Mouse (Mus musculus) thymus, adult 2 months (tissue): Measurements from ENCODE around the gene Mfn2. TPM values are rescaled to one million over a fixed set of nuclear protein-coding genes. Genes with fewer than 3 reads are reported as not detected.
"Not testable (repeated sequence)": the region's sequence is repeated elsewhere in the genome, so short reads cannot be mapped to it uniquely, and the experiment has no call there.

ENCODE experiments used
- DNase-seq: peaks from one replicate; pipeline ENCODE4 v3.0.0; 2021
- H3K27ac ChIP-seq: fragments of 200-500 bp; 2 replicates; pipeline ENCODE4 v1.5.1; 2012; ENCODE audit warnings: low read length, control low read depth; ENCODE audit not compliant: control insufficient read depth, insufficient read depth
- H3K27me3 ChIP-seq: fragments of 200-500 bp; 2 replicates; pipeline ENCODE4 v1.6.1; 2012; ENCODE audit warnings: mild to moderate bottlenecking, low read length, moderate library complexity, mixed read lengths; ENCODE audit not compliant: control insufficient read depth, insufficient read depth
- H3K36me3 ChIP-seq: fragments of 200-500 bp; 2 replicates; pipeline ENCODE4 v1.6.1; 2012; ENCODE audit warnings: mild to moderate bottlenecking, low read length, moderate library complexity; ENCODE audit not compliant: control insufficient read depth, insufficient read depth
- H3K4me1 ChIP-seq: fragments of 200-500 bp; replicated peaks from 2 replicates; pipeline ENCODE4 v1.6.1; 2012; ENCODE audit warnings: low read length; ENCODE audit not compliant: control insufficient read depth, insufficient read depth
- H3K4me3 ChIP-seq: fragments of 200-500 bp; 2 replicates; pipeline ENCODE4 v1.5.1; 2012; ENCODE audit warnings: mild to moderate bottlenecking, low read length, control low read depth, moderate library complexity; ENCODE audit not compliant: control insufficient read depth, insufficient read depth
- CTCF ChIP-seq: fragments of 200-500 bp; IDR thresholded peaks from 2 replicates; pipeline ENCODE4 v1.5.1; 2012; ENCODE audit warnings: mild to moderate bottlenecking, control low read depth, low read length, moderate library complexity, borderline replicate concordance; ENCODE audit not compliant: control insufficient read depth, poor library complexity, insufficient read depth; ENCODE audit errors: extremely low read depth
- POLR2A ChIP-seq: fragments of 200-500 bp; IDR thresholded peaks from 2 replicates; pipeline ENCODE4 v1.6.1; 2012; ENCODE audit warnings: mild to moderate bottlenecking, low read length, control low read depth, moderate library complexity; ENCODE audit not compliant: control insufficient read depth, poor library complexity, insufficient read depth; ENCODE audit errors: extremely low read depth
- WGBS: fragments of 180-500 bp; shearing (Covaris S2); methylation state at CpG from one replicate; pipeline ENCODE4 v1.1.7; 2018; 5-methylcytosine and 5-hydroxymethylcytosine counted together
- polyA plus RNA-seq: library from polyadenylated mRNA; depleted of rRNA; stranded (reverse); fragments of >200 nt; gene quantifications from 2 replicates; pipeline ENCODE4 v1.2.3, GENCODE M21; 2012

Gene Mfn2
- polyA plus RNA-seq, 1 experiment: 50.2 TPM

DNA sequence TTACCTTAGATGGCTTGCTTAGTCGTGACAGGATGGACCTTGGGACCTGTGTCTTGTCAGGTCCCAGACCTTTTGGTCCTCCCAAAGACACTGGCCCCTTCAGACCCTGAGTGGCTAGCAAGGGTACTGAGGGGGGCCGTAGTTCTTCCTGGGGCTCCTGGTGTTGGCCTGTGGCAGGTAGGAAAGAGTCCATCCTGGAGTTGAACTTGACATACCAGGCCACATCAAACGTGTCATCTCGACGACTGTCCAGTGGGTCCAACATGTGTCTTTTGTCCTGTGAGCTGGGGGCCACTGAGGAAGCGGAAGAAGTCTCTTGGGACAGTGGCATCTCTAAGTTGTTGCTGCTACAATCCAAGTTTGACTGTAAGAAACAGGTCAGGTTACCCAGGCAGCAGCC is 38.9 kb downstream of the Mfn2 start:
- Histone ChIP-seq H3K4me1 (peaks cover 10% of the 10 kb centered on the region), H3K4me3 (no peak overlapping the region), H3K27ac (no peak overlapping the region), H3K27me3 (no peaks in the 10 kb centered on the region), H3K36me3 (peaks cover 29% of the 10 kb centered on the region)
- no peak for DNase-seq
- WGBS: 97% methylated on average over 6 of the region's 6 CpGs
- no peak for TF ChIP-seq CTCF
- no peak for TF ChIP-seq POLR2A

DNA sequence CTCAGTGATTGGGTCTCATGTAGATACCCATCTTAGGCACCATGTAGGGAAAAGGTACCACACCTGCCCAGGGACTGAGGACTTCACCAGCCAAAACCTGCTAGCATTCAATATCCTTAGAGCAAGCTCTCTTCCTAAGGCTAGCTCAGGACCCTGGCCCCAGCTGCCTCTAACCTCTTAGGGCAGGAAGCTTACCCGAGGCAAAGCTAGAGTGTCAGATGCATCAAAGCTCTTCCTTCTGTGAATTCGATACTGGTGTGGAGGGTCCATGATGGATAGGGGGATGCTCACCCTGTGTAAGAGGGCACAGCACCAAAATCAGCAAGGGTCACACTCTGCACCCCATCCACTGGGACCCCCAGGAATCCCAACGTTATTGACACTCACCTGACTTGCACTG is 42.5 kb downstream of the Mfn2 start:
- WGBS: 98% methylated on average over 3 of the region's 3 CpGs
- TF ChIP-seq POLR2A (no peak), CTCF (no peak)
- Histone ChIP-seq H3K4me3 (no peak overlapping the region), H3K27ac (no peak overlapping the region), H3K4me1 (no peaks in the 10 kb centered on the region), H3K27me3 (no peaks in the 10 kb centered on the region), H3K36me3 (peaks cover 29% of the 10 kb centered on the region)
- no peak for DNase-seq

DNA sequence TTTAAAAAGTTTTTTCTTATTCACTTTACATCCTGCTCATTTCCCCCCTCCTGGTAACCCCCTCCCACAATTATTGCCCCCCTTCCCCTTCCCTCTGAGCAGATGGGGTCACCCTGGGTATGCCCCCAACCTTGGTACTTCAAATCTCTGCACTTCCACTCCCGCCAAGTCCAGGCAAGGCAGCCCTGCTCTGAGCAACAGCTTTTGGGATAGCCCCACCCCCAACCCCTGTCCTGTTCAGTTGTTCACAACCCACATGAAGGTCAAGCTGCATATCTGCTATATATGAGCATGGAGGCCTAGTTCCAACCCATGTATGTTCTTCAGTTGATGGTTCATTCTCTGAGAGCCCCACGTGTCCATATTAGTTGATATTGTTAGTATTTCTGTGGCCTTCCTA is 53.7 kb downstream of the Mfn2 start:
- no peaks in the 10 kb centered on the region for H3K36me3 ChIP-seq
- H3K4me1 ChIP-seq: peaks cover 2% of the 10 kb centered on the region; the same call in 1 of the 2 replicates
- 89% methylated on average over 2 of the region's 2 CpGs for WGBS
- no peaks in the 10 kb centered on the region for H3K27me3 ChIP-seq
- no peak for TF ChIP-seq CTCF
- no peak for TF ChIP-seq POLR2A
- no peak for DNase-seq
- no peak overlapping the region for H3K27ac ChIP-seq
- no peak overlapping the region for H3K4me3 ChIP-seq

DNA sequence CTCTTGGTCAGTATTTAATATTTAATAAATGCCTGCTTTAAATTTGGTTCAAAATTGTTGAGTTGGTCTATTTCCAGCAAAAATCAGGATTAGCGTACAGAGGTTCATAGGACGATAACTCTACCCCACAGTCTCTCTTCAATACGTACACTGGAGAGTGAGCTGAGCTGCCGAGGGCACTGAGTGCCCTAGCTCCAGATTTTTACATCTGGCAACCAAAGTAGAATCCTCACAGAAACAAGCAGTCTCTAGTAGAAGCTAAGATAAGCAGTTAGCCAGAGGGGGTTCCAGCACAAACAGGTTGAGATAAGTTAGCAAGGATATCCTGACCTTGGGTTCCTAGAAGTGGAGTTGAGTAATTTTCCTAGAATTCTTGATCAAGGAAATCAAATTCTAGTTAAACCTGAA is 55.9 kb downstream of the Mfn2 start:
- H3K27me3 ChIP-seq: no peaks in the 10 kb centered on the region
- WGBS: 1% methylated on average over 4 of the region's 4 CpGs
- DNase-seq: no peak
- H3K4me1 ChIP-seq: peaks cover 2% of the 10 kb centered on the region; the same call in 1 of the 2 replicates
- no peaks in the 10 kb centered on the region for H3K36me3 ChIP-seq
- H3K27ac ChIP-seq: no peak overlapping the region
- TF ChIP-seq CTCF: no peak
- no peak for TF ChIP-seq POLR2A
- peak overlapping the region; percentile 91 for H3K4me3 ChIP-seq

GRCm38 (mm10) chr4:147847614-147848583 is 56.6 kb downstream of the Mfn2 start, which contains the start of gene Zfp933:
Zfp933 (minus strand) TSS chr4:147848366.
- H3K4me1 ChIP-seq: peaks cover 2% of the 10 kb centered on the region; the same call in 1 of the 2 replicates
- H3K27me3 ChIP-seq: no peaks in the 10 kb centered on the region
- H3K4me3 ChIP-seq: peak within 1 kb of the TSS; percentile 91
- no peaks in the 10 kb centered on the region for H3K36me3 ChIP-seq
- no peak within 1 kb of the TSS for H3K27ac ChIP-seq
- no peak for TF ChIP-seq CTCF
- TF ChIP-seq POLR2A: no peak
- 2% methylated on average over 23 of the region's 23 CpGs for WGBS
- peak; percentile 61 for DNase-seq

DNA sequence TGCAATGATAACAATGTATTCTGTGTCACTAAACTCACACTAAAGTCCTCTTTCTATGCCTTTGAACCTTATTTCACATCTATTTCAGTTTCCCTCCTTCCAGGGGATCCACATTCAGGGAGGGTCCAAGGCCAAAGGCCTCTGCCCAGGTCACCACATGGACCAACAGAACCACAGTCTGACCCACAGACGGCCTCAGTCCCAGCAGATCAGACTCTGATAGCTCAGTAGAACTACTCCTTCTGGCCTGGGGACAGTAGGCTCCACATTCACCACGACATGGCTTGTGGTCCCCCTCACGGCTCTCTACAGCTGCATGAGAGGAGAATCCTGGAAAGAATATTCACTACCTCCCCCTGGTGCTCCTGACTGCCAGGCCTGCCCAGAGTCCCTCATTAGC is 61.6 kb downstream of the Mfn2 start:
- 0 out of 2 replicates have a peak, but pooled peaks cover under 1% of the 10 kb centered on the region for H3K4me1 ChIP-seq
- no peak for DNase-seq
- TF ChIP-seq CTCF: no peak
- TF ChIP-seq POLR2A: no peak
- H3K27me3 ChIP-seq: no peaks in the 10 kb centered on the region
- no peak overlapping the region for H3K27ac ChIP-seq
- WGBS: 97% methylated on average over 3 of the region's 3 CpGs
- H3K36me3 ChIP-seq: no peaks in the 10 kb centered on the region
- H3K4me3 ChIP-seq: no peak overlapping the region

- WGBS: 97% methylated on average over 23 of the region's 26 CpGs
- H3K4me3 ChIP-seq, H3K27me3 ChIP-seq, H3K27ac ChIP-seq, H3K36me3 ChIP-seq, H3K4me1 ChIP-seq: not testable (repeated sequence)
- DNase-seq: peak; percentile 18
Measured at GRCm38 (mm10) chr4:147839282-147839681, 65.2 kb downstream of the Mfn2 start.
